8 mouse cellular contexts compared by ENCODE assay signal in the genomic region with DNA sequence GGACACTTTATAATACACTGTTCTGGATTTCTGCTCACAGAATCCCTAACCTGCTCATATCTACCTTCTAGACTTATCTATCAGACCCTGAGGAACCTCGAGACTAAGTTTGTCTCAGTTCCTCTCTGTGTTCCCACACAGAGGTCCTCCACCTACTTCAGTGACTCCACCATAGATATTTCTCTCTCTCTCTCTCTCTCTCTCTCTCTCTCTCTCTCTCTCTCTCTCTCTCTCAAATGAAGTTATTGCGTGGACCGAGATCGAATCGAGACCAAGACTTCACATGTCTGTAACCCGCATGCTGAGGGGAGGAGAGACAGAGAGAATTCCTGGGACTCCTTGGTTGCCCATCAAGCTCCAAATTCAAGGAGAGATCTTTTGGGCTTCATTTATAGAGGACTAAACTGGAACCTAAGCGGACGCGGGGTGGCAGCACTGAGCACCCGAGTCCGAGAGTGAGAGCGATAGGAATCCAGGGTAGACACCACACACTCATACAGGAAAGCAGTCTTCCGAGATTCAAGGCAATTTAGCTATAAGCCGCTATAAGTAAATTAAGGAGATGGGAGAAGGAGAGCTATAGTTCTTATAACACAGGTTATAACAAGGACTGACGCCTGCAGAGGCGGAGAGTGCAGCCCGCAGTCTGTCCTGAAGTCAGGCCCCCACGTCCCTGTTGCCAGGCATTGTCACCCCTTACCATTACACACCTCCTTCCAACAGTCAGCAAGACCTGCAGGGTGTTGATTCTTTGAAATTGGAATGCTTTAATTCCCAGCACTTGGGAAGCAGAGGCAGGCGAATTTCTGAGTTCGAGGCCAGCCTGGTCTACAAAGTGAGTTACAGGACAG. TPM values are rescaled to one million over a fixed set of nuclear protein-coding genes. Genes with fewer than 3 reads are reported as not detected.
DNase-seq lines count a peak whose midpoint lies in the region; ATAC-seq and TF ChIP-seq lines count a peak whose summit lies in the region.

No protein-coding gene starts in this region.

- intact Hi-C loops in left cerebral cortex, adult 2 months (cut with DNase I) = loop anchor here (1.0 to 2.0 kb wide), 3 partner anchors 69 to 763 kb away; no protein-coding TSS in a partner anchor

- TF ChIP-seq CTCF in left cerebral cortex, adult 2 months (IDR thresholded peaks at IDR 0.05) = peak; percentile 86

- no peaks in the 10 kb centered on the region for H3K9me3 ChIP-seq in hindbrain, embryonic 16.5 days (ENCODE audit: control insufficient read depth, low read length)
- H3K9me3 ChIP-seq in megakaryocyte, embryonic 14.5 days = no peaks in the 10 kb centered on the region

- H3K36me3 ChIP-seq in hindbrain, embryonic 16.5 days (ENCODE audit: control insufficient read depth, insufficient read depth, low read length) = no peaks in the 10 kb centered on the region
- peaks cover 14% of the 10 kb centered on the region for H3K36me3 ChIP-seq in megakaryocyte, embryonic 14.5 days (replicated peaks; ENCODE audit: low read length)

- 16% methylated on average over 20 of the region's 20 CpGs for WGBS in hindbrain, embryonic 16.5 days

- peak overlapping the region; percentile 48 for H3K4me2 ChIP-seq in hindbrain, embryonic 16.5 days (ENCODE audit: low read length)

- peaks cover 3% of the 10 kb centered on the region; the same call in 1 of the 2 replicates for H3K4me1 ChIP-seq in hindbrain, embryonic 16.5 days (ENCODE audit: control insufficient read depth, insufficient read depth, low read depth, low read length)
- peaks cover 44% of the 10 kb centered on the region for H3K4me1 ChIP-seq in megakaryocyte, embryonic 14.5 days

- H3K27ac ChIP-seq in hindbrain, embryonic 16.5 days (ENCODE audit: low read depth, low read length) = no peak overlapping the region
- H3K27ac ChIP-seq in left cerebral cortex, adult 2 months = no peak overlapping the region

- peak overlapping the region; percentile 18 for H3K4me3 ChIP-seq in hindbrain, embryonic 16.5 days (ENCODE audit: low read length)
- no peak overlapping the region for H3K4me3 ChIP-seq in left cerebral cortex, adult 2 months
- peak overlapping the region; percentile 87 for H3K4me3 ChIP-seq in megakaryocyte, embryonic 14.5 days (replicated peaks)

- ATAC-seq in hindbrain, embryonic 16.5 days = peak; percentile 79

- peak; percentile 79 for DNase-seq in T-cell, adult 2 months (ENCODE audit: low spot score)
- DNase-seq in cerebellum, postnatal 4 days (ENCODE audit: low spot score in 2 of 2) = peak; percentile 72 to 87
- DNase-seq in gastrocnemius, adult 18-20 months (ENCODE audit: low spot score) = peak; percentile 86
- peak; percentile 82 to 89 for DNase-seq in left cerebral cortex, adult 2 months (ENCODE audit: extremely low spot score in 1 of 2, low spot score in 2 of 2)
- peak; percentile 88 to 92 for DNase-seq in right cerebral cortex, postnatal 10 days (ENCODE audit: low spot score in 2 of 2)
- peak; percentile 84 for DNase-seq in urinary bladder, postnatal 25 days (ENCODE audit: low spot score)

- H3K27me3 ChIP-seq in hindbrain, embryonic 16.5 days (replicated peaks; ENCODE audit: control insufficient read depth, insufficient read depth, low read length) = no peaks in the 10 kb centered on the region
- no peaks in the 10 kb centered on the region for H3K27me3 ChIP-seq in megakaryocyte, embryonic 14.5 days (replicated peaks)

- no peak overlapping the region for H3K9ac ChIP-seq in hindbrain, embryonic 16.5 days (ENCODE audit: low read depth, low read length)

RNA-seq across cellular contexts. Expression of a gene that starts 9.9 kb away (rescaled TPM):
- total RNA-seq in gastrocnemius, adult 18-20 months (2021) = 100 to 1,000 TPM; 383 to 411 TPM
- polyA plus RNA-seq in hindbrain, embryonic 16.5 days (2015; fragmentation: Nextera tagmentation; extraction: Ambion mirVana) = 343 and 349 TPM in 2 replicates
- 100 to 1,000 TPM; 218 to 220 TPM for total RNA-seq in left cerebral cortex, adult 2 months (2021)
- 2,725 and 4,464 TPM in 2 replicates for polyA plus RNA-seq in megakaryocyte, embryonic 14.5 days (2012; ENCODE audit: insufficient read depth, low replicate concordance)

RNA-seq across cellular contexts. Expression of a gene that starts 27.0 kb away (rescaled TPM):
- total RNA-seq in gastrocnemius, adult 18-20 months (2021) = 10 to 100 TPM; 15.7 to 22.6 TPM
- 6.5 and 7.1 TPM in 2 replicates for polyA plus RNA-seq in hindbrain, embryonic 16.5 days (2015; fragmentation: Nextera tagmentation; extraction: Ambion mirVana)
- 10 to 100 TPM; 61.7 to 67.7 TPM for total RNA-seq in left cerebral cortex, adult 2 months (2021)
- polyA plus RNA-seq in megakaryocyte, embryonic 14.5 days (2012; ENCODE audit: insufficient read depth, low replicate concordance) = 18.6 and 56.2 TPM in 2 replicates

RNA-seq across cellular contexts. Expression of a gene that starts 35.7 kb away (rescaled TPM):
- 10 to 100 TPM; 34.7 to 41.9 TPM for total RNA-seq in gastrocnemius, adult 18-20 months (2021)
- 1.7 and 2.7 TPM in 2 replicates for polyA plus RNA-seq in hindbrain, embryonic 16.5 days (2015; fragmentation: Nextera tagmentation; extraction: Ambion mirVana)
- 1 to 10 TPM; 2.4 to 3.3 TPM for total RNA-seq in left cerebral cortex, adult 2 months (2021)
- polyA plus RNA-seq in megakaryocyte, embryonic 14.5 days (2012; ENCODE audit: insufficient read depth, low replicate concordance) = 1.6 and 5.7 TPM in 2 replicates

RNA-seq across cellular contexts. Expression of a gene that starts 36.3 kb away (rescaled TPM):
- total RNA-seq in gastrocnemius, adult 18-20 months (2021) = 1 to 10 TPM; 1.8 to 2.5 TPM
- polyA plus RNA-seq in hindbrain, embryonic 16.5 days (2015; fragmentation: Nextera tagmentation; extraction: Ambion mirVana) = 1.1 and 2.3 TPM in 2 replicates
- 1 to 10 TPM; 1.1 to 2.6 TPM for total RNA-seq in left cerebral cortex, adult 2 months (2021)
- polyA plus RNA-seq in megakaryocyte, embryonic 14.5 days (2012; ENCODE audit: insufficient read depth, low replicate concordance) = 18.6 and 145 TPM in 2 replicates

Comparison
In these comparisons a context has a peak if more than half of its experiments do, and no peak if none do; other contexts are left out.
1. RNA of a gene that starts 35.7 kb away (total RNA-seq): 34.7 to 41.9 TPM in gastrocnemius, adult 18-20 months; 2.4 to 3.3 TPM in left cerebral cortex, adult 2 months; every median in the first group is over 4 times any median in the second.
2. Peak in every context shown above with its lines, with median percentiles within 50 percentile points of each other: DNase-seq.